Mouse (Mus musculus): ENCODE results near the gene Paf1. TPM values are rescaled to one million over a fixed set of nuclear protein-coding genes. Genes with fewer than 3 reads are reported as not detected.

The Paf1 gene
- polyA plus RNA-seq, 1 experiment, result 124 TPM

GRCm38 (mm10) chr7:28354113-28354581 is 38.6 kb upstream of the Paf1 start:
- Histone ChIP-seq H3K27me3 (ENCODE audit: control insufficient read depth, insufficient read depth, low read length) (no peaks in the 10 kb centered on the region), H3K27ac (ENCODE audit: insufficient read depth, low read length) (no peak overlapping the region), H3K4me3 (replicated peaks; ENCODE audit: insufficient read depth, low read depth, low read length) (no peak overlapping the region), H3K4me1 (ENCODE audit: control insufficient read depth, insufficient read depth, low read length) (peaks cover 5% of the 10 kb centered on the region; the same call in 1 of the 2 replicates)
- no peak for DNase-seq
- 77% methylated on average over 3 of the region's 3 CpGs for WGBS
- TF ChIP-seq CTCF (IDR thresholded peaks at IDR 0.05; ENCODE audit: borderline replicate concordance, insufficient read depth, low read depth, low read length), result no peak
- TF ChIP-seq POLR2A (IDR thresholded peaks at IDR 0.05; ENCODE audit: borderline replicate concordance, insufficient read depth, low read length), result no peak

DNA sequence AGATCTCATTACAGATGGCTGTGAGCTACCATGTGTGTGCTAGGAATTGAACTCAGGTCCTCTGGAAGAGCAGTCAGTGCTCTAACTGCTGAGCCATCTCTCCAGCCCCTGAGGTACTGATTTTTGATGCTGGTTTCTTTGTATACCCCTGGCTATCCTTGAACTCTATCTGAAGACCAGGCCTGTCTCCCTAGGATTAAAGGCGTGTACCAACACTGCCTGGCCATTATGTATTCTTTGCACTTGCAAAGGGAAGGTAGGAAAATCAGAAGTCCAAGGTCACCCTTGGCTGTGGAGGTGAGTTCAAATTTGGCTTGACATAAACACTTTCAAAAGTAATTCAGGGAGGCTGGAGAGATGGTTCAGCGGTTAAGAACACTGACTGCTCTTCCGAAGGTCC is 38.2 kb upstream of the Paf1 start:
- Histone ChIP-seq H3K27me3 (ENCODE audit: control insufficient read depth, insufficient read depth, low read length) (no peaks in the 10 kb centered on the region), H3K4me1 (ENCODE audit: control insufficient read depth, insufficient read depth, low read length) (peaks cover 5% of the 10 kb centered on the region; the same call in 1 of the 2 replicates), H3K4me3 (replicated peaks; ENCODE audit: insufficient read depth, low read depth, low read length) (no peak overlapping the region), H3K27ac (ENCODE audit: insufficient read depth, low read length) (no peak overlapping the region)
- DNase-seq, result no peak
- WGBS, result 90% methylated on average over 3 of the region's 3 CpGs
- TF ChIP-seq POLR2A (IDR thresholded peaks at IDR 0.05; ENCODE audit: borderline replicate concordance, insufficient read depth, low read length) (no peak), CTCF (IDR thresholded peaks at IDR 0.05; ENCODE audit: borderline replicate concordance, insufficient read depth, low read depth, low read length) (no peak)

- H3K27me3 ChIP-seq (ENCODE audit: control insufficient read depth, insufficient read depth, low read length), result no peaks in the 10 kb centered on the region
- no peak overlapping the region for H3K27ac ChIP-seq (ENCODE audit: insufficient read depth, low read length)
- peaks cover 5% of the 10 kb centered on the region; the same call in 1 of the 2 replicates for H3K4me1 ChIP-seq (ENCODE audit: control insufficient read depth, insufficient read depth, low read length)
- 93% methylated on average over 3 of the region's 3 CpGs for WGBS
- no peak overlapping the region for H3K4me3 ChIP-seq (replicated peaks; ENCODE audit: insufficient read depth, low read depth, low read length)
- DNase-seq, result no peak
- no peak for TF ChIP-seq POLR2A (IDR thresholded peaks at IDR 0.05; ENCODE audit: borderline replicate concordance, insufficient read depth, low read length)
Measured at GRCm38 (mm10) chr7:28355221-28355620, 37.5 kb upstream of the Paf1 start.

DNA sequence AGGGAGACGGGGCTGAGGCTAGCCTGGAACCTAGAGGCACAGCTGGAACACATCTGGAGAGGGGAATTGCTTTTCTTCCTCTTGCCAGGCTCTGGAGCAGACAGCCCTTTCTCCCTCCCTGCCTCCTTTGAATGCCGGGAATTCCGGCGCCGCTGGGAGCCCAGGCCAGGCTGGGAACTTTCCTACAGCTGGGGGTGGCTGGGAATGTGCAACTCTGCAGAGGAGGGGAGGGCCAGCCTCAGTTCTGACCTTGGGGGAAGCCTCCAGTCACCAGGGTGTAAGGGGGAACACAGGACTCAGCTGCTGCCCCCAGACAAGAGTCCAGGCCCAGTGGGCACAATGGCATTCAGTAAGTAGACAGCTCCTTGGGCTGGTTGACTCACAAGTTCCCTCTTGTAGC is 35.8 kb upstream of the Paf1 start:
- DNase-seq, result no peak
- no peak overlapping the region; the same call in 1 of the 2 replicates for H3K27ac ChIP-seq (ENCODE audit: insufficient read depth, low read length)
- WGBS, result 16% methylated on average over 5 of the region's 5 CpGs

DNA sequence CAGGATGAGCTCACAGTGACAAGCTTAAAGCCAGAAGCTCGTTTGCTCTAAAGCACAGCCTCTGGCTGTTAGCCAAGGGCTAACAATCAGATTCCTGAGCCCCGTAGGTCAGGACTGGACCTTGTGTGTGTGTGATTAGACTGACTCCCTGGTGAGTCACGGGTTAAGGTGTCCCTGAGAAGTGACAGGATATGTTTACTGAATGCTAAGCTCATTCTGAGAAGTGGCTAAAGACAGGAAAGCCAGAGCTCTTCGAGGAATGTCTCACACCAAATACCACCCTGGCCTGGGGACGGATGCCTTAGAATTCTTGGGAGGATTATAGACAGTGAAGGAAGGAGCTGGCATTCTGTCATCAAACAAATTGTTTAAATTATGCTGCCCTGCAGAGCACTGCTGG is 34.8 kb upstream of the Paf1 start:
- Histone ChIP-seq H3K4me1 (ENCODE audit: control insufficient read depth, insufficient read depth, low read length) (no peaks in the 10 kb centered on the region), H3K27me3 (ENCODE audit: control insufficient read depth, insufficient read depth, low read length) (no peaks in the 10 kb centered on the region), H3K4me3 (replicated peaks; ENCODE audit: insufficient read depth, low read depth, low read length) (no peak overlapping the region), H3K27ac (ENCODE audit: insufficient read depth, low read length) (no peak overlapping the region)
- DNase-seq, result no peak
- 11% methylated on average over 5 of the region's 5 CpGs for WGBS
- no peak for TF ChIP-seq POLR2A (IDR thresholded peaks at IDR 0.05; ENCODE audit: borderline replicate concordance, insufficient read depth, low read length)
- TF ChIP-seq CTCF (IDR thresholded peaks at IDR 0.05; ENCODE audit: borderline replicate concordance, insufficient read depth, low read depth, low read length), result no peak

More for the DNA sequence above, 35.8 kb upstream of the Paf1 start:
- TF ChIP-seq CTCF (IDR thresholded peaks at IDR 0.05; ENCODE audit: borderline replicate concordance, insufficient read depth, low read depth, low read length), result no peak
- Histone ChIP-seq H3K4me1 (ENCODE audit: control insufficient read depth, insufficient read depth, low read length) (no peaks in the 10 kb centered on the region; the same call in 1 of the 2 replicates), H3K27me3 (ENCODE audit: control insufficient read depth, insufficient read depth, low read length) (no peaks in the 10 kb centered on the region), H3K4me3 (replicated peaks; ENCODE audit: insufficient read depth, low read depth, low read length) (no peak overlapping the region)

- Histone ChIP-seq H3K27me3 (ENCODE audit: control insufficient read depth, insufficient read depth, low read length) (no peaks in the 10 kb centered on the region), H3K27ac (ENCODE audit: insufficient read depth, low read length) (no peak overlapping the region)
- WGBS, result 71% methylated on average over 7 of the region's 7 CpGs
Measured at GRCm38 (mm10) chr7:28358431-28358830, 34.3 kb upstream of the Paf1 start.

DNA sequence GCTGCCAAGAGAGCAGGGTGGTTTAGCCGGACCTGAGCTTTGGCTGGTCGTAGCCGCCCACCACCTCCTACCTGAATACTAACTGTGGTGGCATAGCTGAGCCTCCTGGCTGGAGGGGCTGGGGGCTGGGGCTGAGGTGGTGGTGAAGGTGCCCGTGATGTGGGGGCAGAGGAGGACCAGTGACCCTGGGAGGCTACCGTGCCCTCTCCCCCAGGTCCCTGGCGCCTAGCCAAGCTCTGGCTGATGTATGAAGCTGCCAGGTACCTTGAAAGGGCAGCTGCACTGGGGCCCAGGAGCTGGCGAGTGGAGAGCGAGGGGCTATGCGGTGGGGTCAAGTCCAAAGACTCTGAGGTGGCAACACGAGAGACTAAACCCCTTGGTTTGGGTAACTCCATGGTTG is 32.9 kb upstream of the Paf1 start:
- Histone ChIP-seq H3K27ac (ENCODE audit: insufficient read depth, low read length) (no peak overlapping the region), H3K4me3 (replicated peaks; ENCODE audit: insufficient read depth, low read depth, low read length) (no peak overlapping the region), H3K4me1 (ENCODE audit: control insufficient read depth, insufficient read depth, low read length) (no peaks in the 10 kb centered on the region), H3K27me3 (ENCODE audit: control insufficient read depth, insufficient read depth, low read length) (no peaks in the 10 kb centered on the region)
- DNase-seq, result no peak
- TF ChIP-seq CTCF (IDR thresholded peaks at IDR 0.05; ENCODE audit: borderline replicate concordance, insufficient read depth, low read depth, low read length), result no peak
- no peak for TF ChIP-seq POLR2A (IDR thresholded peaks at IDR 0.05; ENCODE audit: borderline replicate concordance, insufficient read depth, low read length)
- WGBS, result 76% methylated on average over 10 of the region's 10 CpGs

More at GRCm38 (mm10) chr7:28358431-28358830, 34.3 kb upstream of the Paf1 start:
- DNase-seq, result no peak
- H3K4me1 ChIP-seq (ENCODE audit: control insufficient read depth, insufficient read depth, low read length), result no peaks in the 10 kb centered on the region
- TF ChIP-seq POLR2A (IDR thresholded peaks at IDR 0.05; ENCODE audit: borderline replicate concordance, insufficient read depth, low read length) (no peak), CTCF (IDR thresholded peaks at IDR 0.05; ENCODE audit: borderline replicate concordance, insufficient read depth, low read depth, low read length) (no peak)
- H3K4me3 ChIP-seq (replicated peaks; ENCODE audit: insufficient read depth, low read depth, low read length), result no peak overlapping the region

GRCm38 (mm10) chr7:28360291-28360690 is 32.5 kb upstream of the Paf1 start:
- no peak for DNase-seq
- TF ChIP-seq POLR2A (IDR thresholded peaks at IDR 0.05; ENCODE audit: borderline replicate concordance, insufficient read depth, low read length), result no peak
- no peak for TF ChIP-seq CTCF (IDR thresholded peaks at IDR 0.05; ENCODE audit: borderline replicate concordance, insufficient read depth, low read depth, low read length)
- 85% methylated on average over 6 of the region's 6 CpGs for WGBS
- H3K27ac ChIP-seq (ENCODE audit: insufficient read depth, low read length), result no peak overlapping the region
- no peaks in the 10 kb centered on the region for H3K27me3 ChIP-seq (ENCODE audit: control insufficient read depth, insufficient read depth, low read length)
- H3K4me1 ChIP-seq (ENCODE audit: control insufficient read depth, insufficient read depth, low read length), result no peaks in the 10 kb centered on the region
- no peak overlapping the region for H3K4me3 ChIP-seq (replicated peaks; ENCODE audit: insufficient read depth, low read depth, low read length)

Data from cerebellum, adult 2 months (tissue).